Mouse (Mus musculus) MEL (cell line): ENCODE results near the gene Morn1.

Experiments used
- CTCF ChIP-seq, 3 experiments: IDR thresholded peaks in 2 of 3; conservative IDR thresholded peaks in 1 of 3; 2 replicates each; pipeline ENCODE4 v1.5.1; 2011 to 2012; ENCODE audit warnings: low read length in 3 of 3, low read depth in 2 of 3, mild to moderate bottlenecking in 2 of 3, improper control_type of control experiment in 1 of 3, inconsistent platforms in 1 of 3, mixed read lengths in 1 of 3, moderate library complexity in 1 of 3; ENCODE audit not compliant: control insufficient read depth in 1 of 3, insufficient read depth in 1 of 3, poor library complexity in 1 of 3, severe bottlenecking in 1 of 3
- EP300 ChIP-seq, 2 experiments: IDR thresholded peaks; 2 replicates each; pipeline ENCODE4 v1.6.1; 2011; ENCODE audit warnings: improper control_type of control experiment in 2 of 2, low read length in 2 of 2, low read depth in 1 of 2, mild to moderate bottlenecking in 1 of 2
- GATA1 ChIP-seq: IDR thresholded peaks from 2 replicates; pipeline ENCODE4 v1.6.1; 2011; ENCODE audit warnings: low read depth, low read length, improper control_type of control experiment
- MYC ChIP-seq: IDR thresholded peaks from 2 replicates; pipeline ENCODE4 v1.6.1; 2011; ENCODE audit warnings: low read depth, mild to moderate bottlenecking, low read length, improper control_type of control experiment, moderate library complexity
- NRF1 ChIP-seq: IDR thresholded peaks from 2 replicates; pipeline ENCODE4 v1.6.1; 2014; ENCODE audit warnings: low read depth, mild to moderate bottlenecking, inconsistent platforms, low read length, improper control_type of control experiment, moderate library complexity; ENCODE audit not compliant: poor library complexity, insufficient read depth, severe bottlenecking
- POLR2A ChIP-seq, 2 experiments: IDR thresholded peaks; 2 replicates each; pipeline ENCODE4 v1.6.1; 2011 to 2012; ENCODE audit warnings: low read length in 2 of 2, mild to moderate bottlenecking in 2 of 2, control low read depth in 1 of 2, improper control_type of control experiment in 1 of 2, low read depth in 1 of 2, moderate library complexity in 1 of 2; ENCODE audit not compliant: control insufficient read depth in 1 of 2, insufficient read depth in 1 of 2, poor library complexity in 1 of 2
- SIN3A ChIP-seq: IDR thresholded peaks from 2 replicates; pipeline ENCODE4 v1.6.1; 2012; ENCODE audit warnings: low read length, improper control_type of control experiment, inconsistent platforms
- ZNF384 ChIP-seq: IDR thresholded peaks from 2 replicates; pipeline ENCODE4 v1.6.1; 2012; ENCODE audit warnings: low read depth, mild to moderate bottlenecking, inconsistent platforms, low read length, improper control_type of control experiment

- TF ChIP-seq CTCF (IDR thresholded peaks at IDR 0.05 in 2 of 3, conservative IDR thresholded peaks at IDR 0.05 in 1 of 3; ENCODE audit: control insufficient read depth in 1 of 3, insufficient read depth in 1 of 3, low read depth in 2 of 3, low read length in 3 of 3, poor library complexity in 1 of 3, severe bottlenecking in 1 of 3) (no peak), GATA1 (no peak), ZNF384 (no peak), SIN3A (no peak), POLR2A (IDR thresholded peaks at IDR 0.05; ENCODE audit: control insufficient read depth in 1 of 2, insufficient read depth in 1 of 2, low read depth in 1 of 2, low read length in 2 of 2, poor library complexity in 1 of 2) (no peak), EP300 (IDR thresholded peaks at IDR 0.05; ENCODE audit: low read depth in 1 of 2, low read length in 2 of 2) (no peak), MYC (no peak), NRF1 (no peak)
Observed at GRCm38 (mm10) chr4:155128411-155128810, 42.0 kb downstream of the Morn1 start.
